Mouse (Mus musculus) ES-E14 (cell line): Measurements from ENCODE around the gene Psmc3ip.

Experiments used
- CHD2 ChIP-seq: IDR thresholded peaks from 2 replicates; pipeline ENCODE4 v1.6.1; 2014; ENCODE audit warnings: mild to moderate bottlenecking, low read depth, low read length, inconsistent platforms
- MAFK ChIP-seq: IDR thresholded peaks from 2 replicates; pipeline ENCODE4 v1.6.1; 2014; ENCODE audit warnings: mild to moderate bottlenecking, low read depth, low read length, inconsistent platforms; ENCODE audit not compliant: insufficient read depth
- ZNF384 ChIP-seq: IDR thresholded peaks from 2 replicates; pipeline ENCODE4 v1.6.1; 2012; ENCODE audit warnings: low read depth, low read length, inconsistent platforms

- no peak for TF ChIP-seq CHD2
- no peak for TF ChIP-seq ZNF384
- no peak for TF ChIP-seq MAFK
Observed at GRCm38 (mm10) chr11:101078121-101078520, 17.1 kb downstream of the Psmc3ip start, which contains the start of gene Hsd17b1.
